Mouse (Mus musculus): ENCODE results near the gene Snx33. TPM values are rescaled to one million over a fixed set of nuclear protein-coding genes. Genes with fewer than 3 reads are reported as not detected.
"Not testable (repeated sequence)": the region's sequence is repeated elsewhere in the genome, so short reads cannot be mapped to it uniquely, and the experiment has no call there.

Gene Snx33
- total RNA-seq, 2 experiments from 2014 or later: 6.9 to 7.9 TPM

- intact Hi-C loops (cut with DNase I): loop anchor here (10.0 kb wide), 1 partner anchor 287 kb away; no protein-coding TSS in a partner anchor
- no peak for DNase-seq (ENCODE audit: low spot score in 2 of 2)
These were observed 769 bp downstream of the Snx33 start for GRCm38 (mm10) chr9:56927191-56928012.

- intact Hi-C loops (cut with DNase I): loop anchor here (10.0 kb wide), 1 partner anchor 288 kb away; no protein-coding TSS in a partner anchor
These were observed 1.8 kb downstream of the Snx33 start for GRCm38 (mm10) chr9:56926387-56926786.

GRCm38 (mm10) chr9:56926025-56926360 lies 2.2 kb downstream of the Snx33 start:
- intact Hi-C loops (cut with DNase I): loop anchor here (10.0 kb wide), 1 partner anchor 289 kb away; no protein-coding TSS in a partner anchor
- no peak for DNase-seq (ENCODE audit: low spot score in 2 of 2)

More at GRCm38 (mm10) chr9:56926387-56926786, 1.8 kb downstream of the Snx33 start:
- DNase-seq (ENCODE audit: low spot score in 2 of 2): no peak

GRCm38 (mm10) chr9:56925291-56926024 lies 2.7 kb downstream of the Snx33 start:
- DNase-seq (ENCODE audit: low spot score in 2 of 2): no peak
- intact Hi-C loops (cut with DNase I): loop anchor here (10.0 kb wide), 1 partner anchor 289 kb away; no protein-coding TSS in a partner anchor

- peak in 1 of 2 experiments; percentile 31 for DNase-seq (ENCODE audit: low spot score in 2 of 2)
- intact Hi-C loops (cut with DNase I): loop anchor here (10.0 kb wide), 1 partner anchor 290 kb away; no protein-coding TSS in a partner anchor
These were observed 3.5 kb downstream of the Snx33 start for GRCm38 (mm10) chr9:56924651-56925027.

- no peak for DNase-seq (ENCODE audit: low spot score in 2 of 2)
- intact Hi-C loops (cut with DNase I): loop anchor here (10.0 kb wide), 1 partner anchor 291 kb away; no protein-coding TSS in a partner anchor
These were observed 4.1 kb downstream of the Snx33 start for GRCm38 (mm10) chr9:56923841-56924650.

GRCm38 (mm10) chr9:56922746-56923145 lies 5.4 kb downstream of the Snx33 start:
- intact Hi-C loops (cut with DNase I): loop anchor here (10.0 kb wide), 1 partner anchor 292 kb away; no protein-coding TSS in a partner anchor
- DNase-seq (ENCODE audit: low spot score in 2 of 2): no peak

- no peak for DNase-seq (ENCODE audit: low spot score in 2 of 2)
- intact Hi-C loops (cut with DNase I): no loop called here
These were observed 9.7 kb downstream of the Snx33 start for GRCm38 (mm10) chr9:56918466-56918865.

GRCm38 (mm10) chr9:56917131-56917530 lies 11.0 kb downstream of the Snx33 start:
- DNase-seq (ENCODE audit: low spot score in 2 of 2): no peak
- intact Hi-C loops (cut with DNase I): no loop called here

GRCm38 (mm10) chr9:56915695-56916410 lies 12.3 kb downstream of the Snx33 start:
- intact Hi-C loops (cut with DNase I): no loop called here
- DNase-seq (ENCODE audit: low spot score in 2 of 2): no peak

GRCm38 (mm10) chr9:56915116-56915515 lies 13.1 kb downstream of the Snx33 start:
- intact Hi-C loops (cut with DNase I): no loop called here

GRCm38 (mm10) chr9:56913991-56914390 lies 14.2 kb downstream of the Snx33 start:
- intact Hi-C loops (cut with DNase I): no loop called here

More at GRCm38 (mm10) chr9:56915116-56915515, 13.1 kb downstream of the Snx33 start:
- no peak for DNase-seq (ENCODE audit: low spot score in 2 of 2)

GRCm38 (mm10) chr9:56911017-56911416 lies 17.2 kb downstream of the Snx33 start:
- no peak for DNase-seq (ENCODE audit: low spot score in 2 of 2)
- intact Hi-C loops (cut with DNase I): no loop called here

More at GRCm38 (mm10) chr9:56913991-56914390, 14.2 kb downstream of the Snx33 start:
- DNase-seq (ENCODE audit: low spot score in 2 of 2): no peak

GRCm38 (mm10) chr9:56909991-56910390 lies 18.2 kb downstream of the Snx33 start:
- DNase-seq (ENCODE audit: low spot score in 2 of 2); intact Hi-C loops (cut with DNase I): not testable (repeated sequence)

- no peak for DNase-seq (ENCODE audit: low spot score in 2 of 2)
- intact Hi-C loops (cut with DNase I): no loop called here
These were observed 20.6 kb downstream of the Snx33 start for GRCm38 (mm10) chr9:56907549-56907948.

GRCm38 (mm10) chr9:56903662-56904061 lies 24.5 kb downstream of the Snx33 start:
- DNase-seq (ENCODE audit: low spot score in 2 of 2): no peak
- intact Hi-C loops (cut with DNase I): no loop called here

GRCm38 (mm10) chr9:56901187-56901586 lies 27.0 kb downstream of the Snx33 start:
- intact Hi-C loops (cut with DNase I): no loop called here
- no peak for DNase-seq (ENCODE audit: low spot score in 2 of 2)

- no peak for DNase-seq (ENCODE audit: low spot score in 2 of 2)
- intact Hi-C loops (cut with DNase I): no loop called here
These were observed 27.6 kb downstream of the Snx33 start for GRCm38 (mm10) chr9:56900571-56900970.

- intact Hi-C loops (cut with DNase I): no loop called here
- no peak for DNase-seq (ENCODE audit: low spot score in 2 of 2)
These were observed 28.1 kb downstream of the Snx33 start for GRCm38 (mm10) chr9:56900060-56900459.
